12 mouse cellular contexts compared by ENCODE assay signal in the genomic region with DNA sequence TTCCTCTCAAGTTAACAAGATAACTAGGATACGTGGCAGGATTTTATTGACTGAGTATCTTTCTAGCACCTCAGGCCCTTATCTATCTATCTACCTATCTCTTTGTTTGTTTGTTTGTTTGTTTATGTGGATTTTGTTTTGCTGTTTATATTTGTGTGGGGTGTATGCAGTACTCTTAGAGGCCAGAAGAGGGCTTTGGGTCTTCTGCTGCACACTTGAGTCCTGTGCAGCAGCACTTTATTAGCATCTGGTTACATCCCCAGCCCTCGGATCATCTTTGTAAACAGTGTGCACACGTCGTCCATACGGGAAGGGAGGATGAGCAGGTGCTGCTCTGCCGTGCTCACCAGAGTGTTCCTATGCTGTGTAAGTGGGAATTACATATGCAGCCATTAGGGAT. TPM values are rescaled to one million over a fixed set of nuclear protein-coding genes. Genes with fewer than 3 reads are reported as not detected.
DNase-seq lines count a peak whose midpoint lies in the region; ATAC-seq and TF ChIP-seq lines count a peak whose summit lies in the region.
"Had no signal": no experiment of that assay in that cellular context is flagged by ENCODE, and none has a peak within 500 bp of the region (broad histone marks: within the 10 kb centered on the region; RNA-seq: fewer than 3 reads in every experiment).

No protein-coding gene starts in this region.

- no peaks in the 10 kb centered on the region for H3K27me3 ChIP-seq in forebrain, embryonic 11.5 days (ENCODE audit: control insufficient read depth, insufficient read depth, low read length)
- H3K27me3 ChIP-seq in hindbrain, embryonic 14.5 days (ENCODE audit: control insufficient read depth, insufficient read depth, low read length): no peaks in the 10 kb centered on the region

- ATAC-seq in forebrain, embryonic 11.5 days (replicated peaks; ENCODE audit: low FRiP score): no peak
- no peak; the same call in 1 of the 2 replicates for ATAC-seq in hindbrain, embryonic 14.5 days (ENCODE audit: low FRiP score)

- no peak overlapping the region for H3K4me2 ChIP-seq in forebrain, embryonic 11.5 days (ENCODE audit: low read depth, low read length, severe bottlenecking)
- no peak overlapping the region for H3K4me2 ChIP-seq in hindbrain, embryonic 14.5 days (replicated peaks)

- peak; percentile 4 for DNase-seq in embryo, embryonic 11 days
- DNase-seq in embryo, embryonic 10 days (ENCODE audit: low spot score): no peak
- DNase-seq in lung, adult 2 months: no peak
- no peak for DNase-seq in lung, adult 18-20 months
- DNase-seq in ZHBTc4 (ENCODE audit: low read depth, low spot score): peak; percentile 53
- DNase-seq in retina, postnatal 1 day: peak; percentile 41
- DNase-seq in forebrain, embryonic 11.5 days (ENCODE audit: low spot score): no peak
- no peak for DNase-seq in hindbrain, embryonic 14.5 days (ENCODE audit: low spot score)
- DNase-seq: adrenal gland, postnatal 36 days; gastrocnemius, postnatal 10 days; layer of hippocampus, postnatal 36 days had no signal

- H3K36me3 ChIP-seq in forebrain, embryonic 11.5 days (ENCODE audit: control insufficient read depth, insufficient read depth, low read length): peaks cover 22% of the 10 kb centered on the region
- H3K36me3 ChIP-seq in hindbrain, embryonic 14.5 days (replicated peaks; ENCODE audit: control insufficient read depth, insufficient read depth): peaks cover 9% of the 10 kb centered on the region

- TF ChIP-seq POLR2A in lung, adult 2 months (IDR thresholded peaks at IDR 0.05; ENCODE audit: borderline replicate concordance, extremely low read depth, low read depth, low read length): no peak

- no peaks in the 10 kb centered on the region for H3K4me1 ChIP-seq in lung, adult 2 months (ENCODE audit: control insufficient read depth, insufficient read depth, low read length)
- no peaks in the 10 kb centered on the region for H3K4me1 ChIP-seq in forebrain, embryonic 11.5 days (replicated peaks; ENCODE audit: control insufficient read depth, insufficient read depth, low read length)
- H3K4me1 ChIP-seq in hindbrain, embryonic 14.5 days (replicated peaks; ENCODE audit: control insufficient read depth, insufficient read depth, low read length): no peaks in the 10 kb centered on the region

- no peaks in the 10 kb centered on the region for H3K9me3 ChIP-seq in forebrain, embryonic 11.5 days (ENCODE audit: control insufficient read depth, low read length)
- H3K9me3 ChIP-seq in hindbrain, embryonic 14.5 days (ENCODE audit: control insufficient read depth, low read length): no peaks in the 10 kb centered on the region

- H3K27ac ChIP-seq in forebrain, embryonic 11.5 days (ENCODE audit: low read depth, low read length): no peak overlapping the region
- H3K27ac ChIP-seq in hindbrain, embryonic 14.5 days: no peak overlapping the region
- H3K27ac ChIP-seq: macrophage had no signal

- H3K9ac ChIP-seq in forebrain, embryonic 11.5 days (ENCODE audit: low read length): no peak overlapping the region
- no peak overlapping the region for H3K9ac ChIP-seq in hindbrain, embryonic 14.5 days

- TF ChIP-seq CTCF in lung, adult 2 months (IDR thresholded peaks at IDR 0.05; ENCODE audit: insufficient read depth, low read length): 0 out of 2 replicates have a peak, but pooled peaks have one; percentile 7

- no peak overlapping the region for H3K4me3 ChIP-seq in lung, adult 2 months (replicated peaks; ENCODE audit: extremely low read depth, low read depth, low read length)
- no peak overlapping the region for H3K4me3 ChIP-seq in forebrain, embryonic 11.5 days (ENCODE audit: low read depth, low read length)
- H3K4me3 ChIP-seq in hindbrain, embryonic 14.5 days (replicated peaks; ENCODE audit: low read length): no peak overlapping the region

- 70% methylated on average over 6 of the region's 6 CpGs for WGBS in lung, adult 2 months
- 86% methylated on average over 6 of the region's 6 CpGs for WGBS in forebrain, embryonic 11.5 days
- 81% methylated on average over 6 of the region's 6 CpGs for WGBS in hindbrain, embryonic 14.5 days

RNA-seq across cellular contexts. Expression of a gene that starts 15.1 kb away (rescaled TPM):
- polyA plus RNA-seq in lung, adult 2 months (2012; rRNA removed): 28.4 and 30.1 TPM in 2 replicates
- polyA plus RNA-seq in forebrain, embryonic 11.5 days (2014; fragmentation: Nextera tagmentation; extraction: Ambion mirVana): 17.2 and 17.6 TPM in 2 replicates
- polyA plus RNA-seq in hindbrain, embryonic 14.5 days (2014; fragmentation: Nextera tagmentation; extraction: Ambion mirVana): 27.6 and 29.8 TPM in 2 replicates

RNA-seq across cellular contexts. Expression of a gene that starts 28.5 kb away (rescaled TPM):
- polyA plus RNA-seq in lung, adult 2 months (2012; rRNA removed): 0.24 and 0.28 TPM in 2 replicates
- 0.47 and 1.3 TPM in 2 replicates for polyA plus RNA-seq in forebrain, embryonic 11.5 days (2014; fragmentation: Nextera tagmentation; extraction: Ambion mirVana)
- 0.30 and 0.68 TPM in 2 replicates for polyA plus RNA-seq in hindbrain, embryonic 14.5 days (2014; fragmentation: Nextera tagmentation; extraction: Ambion mirVana)
- polyA plus RNA-seq: macrophage had no signal

RNA-seq across cellular contexts. Expression of a gene that starts 55.2 kb away (rescaled TPM):
- polyA plus RNA-seq in lung, adult 2 months (2012; rRNA removed): 0.81 and 0.92 TPM in 2 replicates
- polyA plus RNA-seq in forebrain, embryonic 11.5 days (2014; fragmentation: Nextera tagmentation; extraction: Ambion mirVana): 93.9 and 109 TPM in 2 replicates
- polyA plus RNA-seq in hindbrain, embryonic 14.5 days (2014; fragmentation: Nextera tagmentation; extraction: Ambion mirVana): 9.2 and 9.3 TPM in 2 replicates

RNA-seq across cellular contexts. Expression of a gene that starts 55.3 kb away (rescaled TPM):
- 1.3 and 2.4 TPM in 2 replicates for polyA plus RNA-seq in lung, adult 2 months (2012; rRNA removed)
- 28.9 and 31.9 TPM in 2 replicates for polyA plus RNA-seq in forebrain, embryonic 11.5 days (2014; fragmentation: Nextera tagmentation; extraction: Ambion mirVana)
- 32.3 and 33.9 TPM in 2 replicates for polyA plus RNA-seq in hindbrain, embryonic 14.5 days (2014; fragmentation: Nextera tagmentation; extraction: Ambion mirVana)

Comparison
In these comparisons a context has a peak if more than half of its experiments do, and no peak if none do; other contexts are left out.
1. DNase-seq: peak in embryo, embryonic 11 days (single experiment), ZHBTc4 (single experiment) and retina, postnatal 1 day (single experiment); none in embryo, embryonic 10 days (single experiment), lung, adult 2 months (single experiment), lung, adult 18-20 months (0 of 2), forebrain, embryonic 11.5 days (single experiment) and hindbrain, embryonic 14.5 days (single experiment).